Mouse (Mus musculus): ENCODE measurements at regions not wholly inside any gene's neighbourhood (a gene's known extent, or its start where the extent isn't known, plus 50 kb on each side); places are given as distances from the start of the nearest gene placed in this dataset.
"Not testable (repeated sequence)": the region's sequence is repeated elsewhere in the genome, so short reads cannot be mapped to it uniquely, and the experiment has no call there.

DNA sequence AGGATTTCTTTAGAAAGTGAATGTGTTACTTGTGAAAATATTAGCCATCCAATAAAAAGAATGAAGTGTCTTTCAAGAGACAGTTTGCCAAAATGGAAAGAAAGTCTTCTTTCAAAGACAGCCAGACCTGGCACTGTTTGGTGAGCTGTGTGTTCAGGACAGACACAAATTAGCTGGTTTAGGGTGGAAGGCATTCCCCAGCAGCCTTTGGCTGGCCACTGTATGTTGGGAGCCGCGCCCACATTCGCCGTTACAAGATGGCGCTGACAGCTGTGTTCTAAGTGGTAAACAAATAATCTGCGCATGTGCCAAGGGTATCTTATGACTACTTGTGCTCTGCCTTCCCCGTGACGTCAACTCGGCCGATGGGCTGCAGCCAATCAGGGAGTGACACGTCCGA lies 121.3 kb upstream of the Gm21897 start:
- TF ChIP-seq POLR2A (IDR thresholded peaks at IDR 0.05; ENCODE audit: insufficient read length, low read depth); MAX (IDR thresholded peaks at IDR 0.05; ENCODE audit: low read depth); USF1 (IDR thresholded peaks at IDR 0.05; ENCODE audit: low read depth); MYOD1 (IDR thresholded peaks at IDR 0.05; ENCODE audit: control insufficient read depth in 1 of 3, insufficient read length in 2 of 3, low read depth in 2 of 3); TCF12 (IDR thresholded peaks at IDR 0.05; ENCODE audit: insufficient read depth, poor library complexity, severe bottlenecking); E2F4 (IDR thresholded peaks at IDR 0.05; ENCODE audit: insufficient read depth); CEBPB (IDR thresholded peaks at IDR 0.05; ENCODE audit: insufficient read depth, poor library complexity, severe bottlenecking): not testable (repeated sequence)

Measured in myocyte (in vitro differentiated cells).